Mouse (Mus musculus) frontal cortex, adult 2 months (tissue): ENCODE results near the gene Nr5a2. TPM values are rescaled to one million over a fixed set of nuclear protein-coding genes. Genes with fewer than 3 reads are reported as not detected.

Experiments used
- DNase-seq, 2 experiments: peaks; one replicate each; pipeline ENCODE4 v3.0.0; 2022; ENCODE audit warnings: low spot score in 1 of 2; ENCODE audit errors: extremely low spot score in 1 of 2
- polyA plus RNA-seq: library from polyadenylated mRNA; depleted of rRNA; stranded (reverse); fragments of >200 nt; gene quantifications from 2 replicates; pipeline ENCODE4 v1.2.3, GENCODE M21; 2012; rRNA removed

Gene Nr5a2
- 0.06 and 0.15 TPM in 2 replicates for polyA plus RNA-seq

DNA sequence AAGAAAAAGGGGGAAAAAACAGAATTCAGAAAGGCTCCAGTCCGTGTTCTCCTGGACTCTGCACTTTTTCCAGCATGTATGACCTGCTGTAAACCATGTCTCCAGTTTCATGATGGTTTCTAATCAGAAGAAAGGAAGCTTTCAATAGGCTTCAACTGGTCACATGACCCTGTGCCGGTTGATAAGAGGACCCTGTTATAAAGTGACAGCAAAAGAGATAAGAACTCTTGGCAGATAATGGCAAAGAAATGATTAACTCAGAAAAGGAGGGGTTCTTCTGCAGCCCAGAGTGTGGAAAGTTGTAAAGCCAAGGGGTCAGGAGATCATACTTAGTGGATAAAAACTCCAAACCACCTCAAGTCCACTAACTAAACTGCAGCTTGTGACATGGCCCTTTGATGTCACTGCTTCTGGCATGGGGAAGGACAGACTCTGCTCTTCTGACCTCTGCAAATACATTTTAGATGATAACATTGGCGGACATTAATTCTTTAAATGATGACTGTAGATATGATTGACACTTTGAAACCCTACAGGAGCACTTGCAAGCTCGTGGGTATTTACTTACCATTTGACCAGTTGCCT is at the start of gene Nr5a2:
Gene Nr5a2, minus strand, starts transcription at position 21 of the 585 bp plus-strand sequence.
- no peak for DNase-seq

DNA sequence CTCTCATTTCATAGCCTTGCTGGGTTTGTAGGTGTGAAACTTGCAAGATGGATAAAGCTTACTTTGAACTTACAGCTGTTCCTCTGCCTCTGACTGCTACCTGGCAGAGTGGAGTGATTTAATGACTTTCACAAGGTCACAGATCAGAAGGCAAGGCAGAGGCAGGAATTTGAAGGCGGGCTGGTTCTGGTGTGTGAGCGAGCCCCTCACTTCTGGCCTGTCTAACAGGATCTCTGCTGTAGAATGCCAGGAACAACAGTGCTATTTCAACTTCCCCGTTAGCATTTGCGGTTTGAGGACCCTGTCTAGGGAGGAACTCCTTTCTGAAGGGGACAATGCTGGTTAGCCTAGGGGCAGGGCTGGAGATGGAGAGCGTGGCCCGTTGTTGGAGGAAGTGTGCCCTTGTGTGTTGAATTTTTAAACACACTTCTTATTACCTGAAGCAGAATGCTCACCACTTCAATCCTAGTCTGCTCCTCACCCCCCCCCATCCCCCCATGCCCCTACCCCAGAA is 48.5 kb upstream of the Nr5a2 start:
- no peak for DNase-seq

DNA sequence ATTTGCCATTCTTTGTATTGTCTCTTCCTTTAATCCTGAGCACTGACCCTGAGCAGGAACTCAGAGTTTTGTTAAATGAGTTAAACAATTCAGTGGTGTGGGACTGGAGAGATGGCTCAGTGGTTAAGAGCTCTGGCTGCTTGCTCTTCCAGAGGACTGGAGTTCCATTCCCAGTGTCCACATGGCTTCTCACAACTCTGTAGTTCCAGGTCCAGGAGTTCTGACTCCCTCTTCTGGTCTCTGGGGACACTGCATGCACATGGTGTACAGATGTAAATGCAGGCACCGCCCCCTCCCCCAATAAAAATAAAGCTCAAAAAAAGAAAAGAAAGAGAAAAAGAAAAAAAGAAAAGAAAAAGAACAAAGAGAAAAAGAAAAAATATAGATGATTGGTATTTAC is 43.6 kb upstream of the Nr5a2 start:
- no peak for DNase-seq

DNA sequence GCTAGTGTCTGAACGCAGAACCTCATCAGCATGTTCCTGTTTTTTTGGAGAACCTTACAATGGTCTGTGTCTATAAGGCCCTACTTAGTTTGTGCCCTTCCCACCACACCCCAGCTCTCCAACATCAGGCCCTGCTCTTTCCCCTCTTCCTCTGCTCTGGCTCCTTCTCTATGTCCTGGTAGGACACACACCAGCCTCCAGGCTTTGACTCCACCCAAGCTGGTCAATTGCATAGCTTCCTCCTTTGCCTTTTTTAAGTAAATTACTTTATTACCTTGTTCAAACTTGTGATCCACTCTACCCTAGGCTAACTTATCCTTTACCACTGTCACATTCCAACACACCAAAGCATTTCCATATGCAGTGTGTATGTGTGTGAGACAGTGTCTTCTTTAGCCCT is 42.9 kb upstream of the Nr5a2 start:
- DNase-seq: no peak

DNA sequence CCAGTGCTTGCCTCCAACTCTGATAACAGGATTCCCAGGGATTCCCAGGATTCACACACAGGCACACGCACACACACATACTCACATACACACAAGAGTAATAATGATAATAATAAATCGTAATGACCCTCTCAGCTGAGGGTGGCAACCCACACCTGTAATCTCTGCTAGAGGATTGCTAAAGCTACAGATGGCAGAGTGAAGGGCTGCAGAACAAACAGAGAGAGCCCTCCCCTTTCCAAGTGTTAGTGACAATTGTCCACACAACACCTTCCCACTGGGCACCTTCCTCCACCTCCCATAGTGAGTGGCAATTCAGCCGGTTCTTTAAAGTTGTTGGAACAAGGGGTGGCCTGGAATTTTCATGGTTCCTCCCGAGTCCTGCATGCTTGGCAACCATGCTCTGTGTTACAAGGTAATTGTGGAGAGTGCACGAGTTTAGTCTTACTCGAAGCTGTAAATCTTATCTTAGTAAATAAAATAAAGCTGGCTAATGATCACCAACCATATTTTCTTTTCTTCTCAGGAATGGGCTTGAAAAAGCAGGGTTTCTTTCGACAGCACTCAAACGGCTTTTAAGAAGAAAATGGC is 31.6 kb upstream of the Nr5a2 start:
- no peak for DNase-seq

DNA sequence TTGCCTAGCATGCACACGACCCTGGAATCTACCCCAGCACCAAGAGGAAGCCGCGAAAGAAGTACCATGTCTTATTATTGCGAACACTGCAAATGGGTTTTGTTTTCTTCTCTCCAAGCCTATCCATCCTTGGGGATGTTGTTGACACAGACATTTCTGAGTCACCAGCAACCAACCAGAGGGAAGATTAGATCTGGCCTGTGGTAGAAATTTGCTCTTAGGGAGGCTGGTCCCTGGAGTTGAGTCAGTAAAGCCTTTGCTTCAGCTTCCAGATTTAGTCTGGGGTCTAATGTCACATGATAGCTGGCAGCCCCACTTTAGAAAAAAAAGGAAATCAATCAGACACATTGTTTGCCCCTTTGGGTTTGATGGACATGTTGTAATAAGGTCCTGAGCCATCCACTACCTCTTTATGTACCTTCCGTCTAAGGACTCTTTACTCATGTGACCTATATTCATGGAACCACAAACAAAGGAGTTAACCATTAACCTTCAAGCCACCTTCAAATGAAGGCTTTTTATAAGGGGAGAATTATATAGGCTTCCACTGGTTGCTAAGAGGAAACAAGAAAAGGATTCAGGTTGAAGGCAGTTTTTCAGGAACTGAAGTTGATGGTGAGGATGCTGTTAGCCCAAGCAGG is 20.1 kb upstream of the Nr5a2 start:
- DNase-seq: no peak

DNA sequence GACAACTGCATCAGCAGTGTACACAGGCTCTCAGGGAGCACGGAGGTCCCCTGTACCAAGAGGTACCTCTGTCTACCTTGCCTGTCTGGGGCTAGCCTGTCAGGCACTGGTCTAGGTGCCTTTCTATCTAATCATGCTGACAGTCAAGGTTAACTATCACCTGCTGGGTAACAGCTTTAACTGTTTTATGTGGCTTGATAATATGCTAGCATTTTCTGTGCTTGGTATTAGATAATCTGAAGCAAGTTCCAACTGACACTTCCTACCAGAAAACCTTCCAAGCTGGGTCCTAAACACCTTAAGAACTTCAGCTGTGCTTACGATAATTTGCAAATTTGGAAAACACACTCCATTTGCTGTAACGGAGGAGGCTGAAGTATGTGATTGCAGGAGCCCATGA is 17.6 kb upstream of the Nr5a2 start:
- DNase-seq: no peak

DNA sequence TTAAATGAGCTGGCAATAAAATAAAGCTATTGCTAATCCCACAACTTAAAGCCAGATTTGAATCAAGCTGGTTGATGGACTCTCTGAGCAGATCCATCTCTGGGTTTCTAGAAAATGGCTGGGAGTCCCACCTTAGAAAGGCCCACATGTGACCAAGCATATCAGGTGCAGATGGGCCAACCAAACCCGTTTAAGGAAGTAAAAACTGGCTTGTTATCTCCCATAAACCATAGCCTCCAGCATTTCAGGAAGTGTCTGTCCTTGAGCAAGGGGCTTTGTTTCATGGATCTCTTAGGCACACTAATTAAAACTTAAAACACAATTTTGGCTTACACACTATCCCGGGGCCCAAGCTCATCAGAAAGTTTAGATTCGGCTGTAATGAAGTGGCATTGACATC is 13.8 kb upstream of the Nr5a2 start:
- DNase-seq: no peak

DNA sequence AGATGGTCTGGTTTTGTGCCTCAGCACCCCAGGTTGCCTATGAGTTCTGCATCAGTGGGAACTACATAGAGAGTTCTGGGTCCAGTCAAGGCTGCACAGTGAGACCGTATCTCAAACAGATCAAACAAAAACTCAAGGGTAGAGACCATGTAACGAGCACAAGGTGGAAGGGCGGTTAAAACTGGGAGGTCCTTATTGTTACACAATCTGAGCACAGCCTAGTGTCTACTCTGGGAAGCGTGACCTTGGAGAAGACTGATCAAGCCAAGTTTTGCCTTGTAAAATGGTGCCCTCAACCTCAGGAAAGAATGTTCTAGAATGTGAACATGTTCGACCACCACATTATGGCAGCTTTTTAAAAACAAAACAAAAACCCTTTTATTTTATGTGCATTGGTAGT is 12.8 kb upstream of the Nr5a2 start:
- DNase-seq: no peak

DNA sequence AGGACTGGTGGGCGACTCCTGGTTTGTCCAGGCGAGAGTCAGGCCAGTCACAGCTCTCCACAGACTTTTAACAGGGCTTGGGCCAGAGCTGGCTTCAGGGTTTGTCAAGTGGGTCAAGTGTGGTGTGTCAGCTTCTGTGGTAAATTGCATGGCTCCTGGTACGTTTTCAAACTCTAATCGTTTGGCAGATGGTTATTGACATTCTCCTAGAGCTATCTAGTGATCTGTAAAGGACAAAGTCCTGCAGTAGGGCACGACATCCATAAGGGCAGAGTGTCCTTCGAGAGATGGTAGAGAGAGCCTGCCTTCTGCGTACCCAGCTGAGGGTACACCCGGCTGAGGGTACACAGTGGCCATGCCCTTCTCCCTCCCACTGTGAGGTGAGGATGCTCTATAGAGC is 10.7 kb upstream of the Nr5a2 start:
- no peak for DNase-seq

DNA sequence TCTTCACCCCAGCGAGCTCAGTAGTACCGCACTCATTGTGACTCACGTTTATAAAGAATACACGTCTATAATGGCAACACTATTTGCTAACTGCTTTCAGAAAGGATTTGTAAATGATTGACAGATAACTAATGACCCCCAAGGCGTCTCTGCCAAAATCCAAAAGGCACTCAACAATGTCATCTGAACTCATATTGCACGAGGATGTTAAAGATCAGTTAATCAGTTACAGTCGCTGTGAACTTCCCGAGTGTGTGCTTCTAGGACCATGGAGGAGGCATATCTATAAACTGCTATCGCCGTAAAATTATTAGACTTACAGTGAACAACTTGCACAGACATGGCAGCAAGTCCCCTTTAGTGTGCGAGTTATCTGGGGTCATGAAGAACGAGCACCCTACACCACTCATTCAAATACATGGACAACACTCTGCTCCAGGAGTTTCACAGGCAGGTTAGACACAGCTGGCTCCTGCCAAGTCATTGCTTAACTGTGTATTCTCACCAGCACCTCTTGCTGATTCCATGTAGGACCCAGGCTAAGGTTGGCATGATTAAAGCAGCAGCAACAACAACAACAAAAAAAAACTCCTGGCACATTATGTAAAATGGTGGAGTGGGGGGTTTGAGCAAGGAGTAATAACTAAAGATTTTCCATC is 6.6 kb upstream of the Nr5a2 start:
- DNase-seq: no peak

DNA sequence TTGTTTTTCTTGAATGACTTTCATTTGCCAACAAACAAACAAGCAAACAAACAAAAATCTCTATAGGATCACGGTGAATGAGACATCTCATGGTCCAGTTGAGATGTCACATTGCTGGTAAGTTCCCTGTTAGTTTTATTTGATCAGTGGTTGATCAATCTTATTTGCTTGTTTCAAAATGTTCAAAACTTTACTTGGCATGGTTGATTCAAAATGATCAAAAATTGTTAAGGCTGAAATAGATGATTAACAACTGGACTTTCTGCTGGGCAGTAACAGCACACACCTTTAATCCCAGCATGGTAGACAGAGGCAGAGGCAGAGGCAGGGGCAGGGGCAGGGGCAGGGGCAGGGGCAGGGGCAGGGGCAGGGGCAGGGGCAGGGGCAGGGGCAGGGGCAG is 757 bp downstream of the Nr5a2 start:
- DNase-seq: no peak

DNA sequence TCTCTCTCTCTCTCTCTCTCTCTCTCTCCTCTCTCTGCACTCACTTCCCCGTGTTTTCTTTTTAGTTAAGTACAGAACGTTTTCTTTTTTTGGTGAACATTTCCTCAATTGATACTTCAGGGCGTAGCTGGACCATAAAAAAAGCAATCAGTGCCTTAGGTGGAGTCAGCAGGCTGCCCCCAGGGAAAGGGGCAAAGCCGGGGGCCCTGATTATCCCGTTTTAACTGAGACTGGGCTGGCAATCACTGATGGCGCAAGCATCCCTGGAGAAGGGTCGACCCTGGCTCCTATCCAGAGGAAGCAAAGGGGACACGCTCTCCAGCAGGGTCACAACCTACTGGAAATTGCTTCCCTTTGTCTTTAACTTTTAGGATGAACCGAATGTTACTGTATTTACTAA is 1.6 kb downstream of the Nr5a2 start:
- DNase-seq: no peak

DNA sequence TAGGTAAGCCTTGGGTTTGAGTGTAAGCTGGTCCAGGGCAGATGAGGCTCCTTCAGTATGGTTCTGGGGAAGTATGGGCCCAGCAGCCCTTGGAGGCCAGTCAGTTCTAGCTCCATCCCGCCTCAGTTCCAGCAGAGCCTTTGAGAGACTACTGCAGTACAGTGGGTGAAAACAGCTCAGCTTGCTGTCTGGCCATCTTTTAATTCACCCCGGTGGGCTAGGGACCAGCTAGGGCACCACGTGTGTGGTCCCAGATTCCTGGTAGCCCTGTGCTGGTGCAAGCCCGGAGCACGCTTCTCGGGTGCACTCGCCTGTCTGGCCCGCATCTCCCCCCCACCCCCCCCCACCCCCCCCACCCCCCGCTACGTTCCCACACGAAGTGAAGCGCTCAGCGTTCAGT is 2.1 kb downstream of the Nr5a2 start:
- DNase-seq: no peak

DNA sequence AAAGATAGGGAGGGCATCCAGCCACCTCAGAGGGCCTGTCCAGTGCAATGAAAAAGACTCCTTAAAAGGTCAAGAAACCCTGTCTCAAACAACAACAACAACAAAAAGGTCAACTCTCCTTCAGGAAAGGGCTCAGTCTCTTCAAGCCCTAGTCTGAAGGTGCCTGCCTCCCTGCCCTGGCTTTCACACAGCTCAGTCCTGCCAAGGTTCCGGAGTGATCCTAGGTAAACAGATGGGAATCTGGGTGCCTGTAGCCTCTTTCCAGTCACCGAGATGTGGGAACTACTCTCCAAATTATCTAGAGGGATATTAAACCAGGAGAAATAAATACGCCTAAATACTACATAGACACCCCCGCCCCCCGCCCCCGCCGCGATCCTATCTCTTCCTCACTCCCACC is 2.6 kb downstream of the Nr5a2 start:
- no peak for DNase-seq

DNA sequence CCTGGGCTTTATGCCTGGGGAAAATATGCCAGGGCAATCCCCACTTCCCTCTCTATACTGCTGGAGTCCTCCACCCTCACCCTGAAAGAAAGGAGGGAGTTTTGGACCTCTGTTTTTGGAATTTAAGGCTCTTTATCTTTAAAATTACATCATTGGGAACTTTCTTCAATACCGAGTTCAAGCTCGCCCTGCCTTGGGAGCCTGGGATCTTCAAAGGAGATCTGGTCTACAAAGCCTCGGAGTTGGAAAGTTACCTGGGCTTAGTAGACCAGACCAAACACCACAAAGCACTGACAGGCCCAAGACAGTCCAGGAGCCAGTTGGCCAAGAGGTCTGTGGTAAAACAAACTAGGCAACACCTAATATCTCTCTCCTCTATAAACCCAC is 6.1 kb downstream of the Nr5a2 start:
- DNase-seq: no peak

DNA sequence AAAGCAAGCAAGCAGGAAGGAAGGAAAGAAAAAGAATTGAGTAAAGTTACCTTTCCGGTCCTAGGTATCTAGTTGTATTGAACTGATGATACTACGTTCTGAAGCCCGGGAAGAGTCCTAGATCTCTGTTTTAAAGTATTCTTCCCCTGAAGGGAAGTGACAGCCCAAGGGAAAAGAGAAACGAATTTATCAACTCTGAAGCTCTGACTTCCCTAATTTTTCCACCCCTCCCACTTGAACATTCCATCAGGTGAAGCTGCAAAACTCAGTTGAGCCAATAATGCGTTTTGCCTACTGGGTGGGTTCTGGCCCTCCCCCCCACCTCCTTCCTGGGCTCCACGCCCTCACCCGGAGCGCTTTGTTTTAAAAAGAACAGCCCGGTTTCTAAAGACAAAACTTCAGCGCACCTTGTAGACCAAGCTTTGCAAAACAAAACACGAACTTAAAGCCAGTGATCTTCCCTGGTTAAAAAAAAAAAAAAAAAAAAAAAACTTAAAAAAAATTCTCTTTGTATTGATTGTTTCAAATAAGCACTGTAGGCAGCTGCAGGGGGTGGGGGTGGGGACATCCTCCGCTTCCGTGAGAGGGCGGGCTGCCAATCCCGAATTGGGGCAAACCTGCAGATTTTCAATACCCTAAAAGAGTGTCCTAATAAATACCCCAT is 6.7 kb downstream of the Nr5a2 start:
- no peak for DNase-seq

DNA sequence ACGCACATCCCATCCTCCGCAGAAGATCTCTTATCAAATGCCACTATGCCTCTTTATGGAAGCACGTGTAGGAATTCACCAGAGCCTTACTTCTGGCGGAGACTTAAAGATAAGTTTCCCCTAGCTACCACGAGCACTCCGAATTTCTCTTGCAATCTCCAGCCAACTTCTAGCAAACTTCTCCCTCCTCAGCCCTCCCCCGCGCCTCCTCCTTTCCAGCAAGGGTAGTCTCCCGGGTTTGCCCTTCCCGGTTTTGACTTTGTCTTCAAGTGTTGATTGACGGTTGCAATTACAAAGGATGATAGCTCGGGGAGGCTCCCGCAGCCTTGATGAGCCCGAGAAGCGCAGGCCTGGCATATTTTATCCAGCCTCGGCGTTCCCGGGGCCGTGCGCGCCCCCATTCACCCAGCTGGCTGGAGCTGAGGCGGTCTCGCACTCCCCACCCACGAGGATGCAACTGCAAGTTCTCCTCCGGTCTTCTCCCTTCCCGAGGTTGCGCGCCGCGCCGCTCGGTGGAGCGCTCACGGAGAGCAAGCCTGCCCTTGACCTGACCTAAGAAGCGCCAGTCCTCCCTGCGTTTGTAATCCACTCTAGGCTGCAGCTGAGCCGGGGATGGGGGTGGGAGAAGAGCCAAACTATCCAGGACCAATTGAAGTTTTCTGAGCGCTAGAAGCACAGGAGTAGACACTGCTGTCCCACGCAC is 7.5 kb downstream of the Nr5a2 start:
- no peak for DNase-seq

DNA sequence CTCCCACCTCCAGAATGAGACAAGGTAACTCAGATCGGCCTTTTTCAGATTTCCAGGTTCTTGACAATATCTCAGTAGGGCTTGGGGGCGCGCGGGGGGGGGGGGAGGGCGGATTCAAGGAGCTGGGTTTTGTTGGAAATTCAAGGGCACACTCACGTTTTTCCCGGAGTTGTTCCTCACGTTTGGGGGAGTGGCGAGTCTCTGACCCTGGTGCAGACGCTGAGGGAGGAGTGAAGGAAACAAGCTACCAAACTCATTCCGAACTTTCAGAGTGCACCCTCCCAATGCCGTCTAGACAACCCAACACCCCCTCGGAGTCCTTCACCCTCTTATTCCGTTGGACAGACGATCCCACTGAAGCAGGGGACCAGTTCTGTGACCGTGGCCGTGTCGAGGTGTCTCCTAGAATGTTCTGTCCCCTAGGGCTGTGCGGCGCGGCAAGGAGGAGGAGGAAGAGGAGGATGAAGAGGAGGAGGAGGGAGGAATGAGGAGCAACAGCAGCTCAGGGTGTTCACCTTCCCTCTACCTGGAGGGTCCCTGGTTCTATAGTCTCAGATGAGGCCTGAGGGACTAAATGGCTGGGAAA is 8.2 kb downstream of the Nr5a2 start:
- DNase-seq: no peak

DNA sequence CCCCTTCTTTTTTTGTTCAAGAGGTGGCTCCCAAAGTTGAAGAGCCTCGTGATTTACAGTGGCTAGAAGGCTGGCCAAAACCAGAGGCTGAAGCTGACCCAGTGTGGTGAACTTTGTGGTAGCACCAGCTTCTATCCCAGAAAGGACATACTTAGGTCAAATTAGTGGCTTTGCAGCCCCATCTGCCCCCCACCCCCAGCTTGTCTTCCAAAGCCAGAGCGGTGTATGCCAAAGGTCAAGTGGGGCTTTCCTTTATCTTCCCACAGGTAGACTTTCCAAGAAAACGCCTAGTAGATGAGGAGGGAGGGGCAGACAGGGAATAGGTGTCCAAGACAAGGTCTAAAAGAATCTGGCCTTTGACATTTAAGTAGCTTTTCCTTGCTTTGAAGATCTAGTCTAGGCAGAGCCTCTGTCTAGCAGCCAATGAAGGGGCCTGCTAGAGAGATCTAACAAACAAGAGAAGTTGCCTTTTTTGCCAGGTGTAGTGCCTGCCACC is 9.0 kb downstream of the Nr5a2 start:
- no peak for DNase-seq
